Mouse (Mus musculus): Measurements from ENCODE around the gene Tpmt. TPM values are rescaled to one million over a fixed set of nuclear protein-coding genes. Genes with fewer than 3 reads are reported as not detected.

The Tpmt gene
- polyA plus RNA-seq, 1 experiment from 2014 or later = 13.6 TPM

DNA sequence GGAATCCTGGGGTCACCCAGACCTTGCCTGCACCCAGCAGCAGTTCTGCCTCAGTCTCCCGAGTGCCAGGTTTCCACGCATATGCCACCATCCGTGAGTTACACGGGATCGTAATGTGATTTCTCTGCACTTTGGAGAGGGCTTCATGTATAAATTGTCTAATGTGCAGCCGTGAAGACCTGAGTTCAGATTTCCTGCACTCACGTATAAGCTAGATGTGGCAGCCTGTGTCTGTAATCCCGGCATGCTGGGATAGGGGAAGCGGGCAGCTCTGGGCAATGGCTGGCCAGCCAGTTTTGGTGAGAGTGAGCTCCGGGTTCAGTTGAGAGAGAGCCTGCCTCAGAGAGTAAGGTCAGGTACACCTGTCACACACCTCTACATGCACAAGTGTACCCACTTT is 22.0 kb upstream of the Tpmt start:
- Histone ChIP-seq H3K4me3 (no peak overlapping the region), H3K9me3 (replicated peaks) (no peaks in the 10 kb centered on the region), H3K36me3 (no peaks in the 10 kb centered on the region), H3K4me1 (replicated peaks) (no peaks in the 10 kb centered on the region), H3K27me3 (no peaks in the 10 kb centered on the region), H3K9ac (no peak overlapping the region), H3K27ac (no peak overlapping the region), H3K4me2 (no peak overlapping the region)
- 90% methylated on average over 10 of the region's 10 CpGs for WGBS
- no peak for ATAC-seq (replicated peaks; ENCODE audit: insufficient number of reproducible peaks, insufficient read depth, low FRiP score, low read depth)

DNA sequence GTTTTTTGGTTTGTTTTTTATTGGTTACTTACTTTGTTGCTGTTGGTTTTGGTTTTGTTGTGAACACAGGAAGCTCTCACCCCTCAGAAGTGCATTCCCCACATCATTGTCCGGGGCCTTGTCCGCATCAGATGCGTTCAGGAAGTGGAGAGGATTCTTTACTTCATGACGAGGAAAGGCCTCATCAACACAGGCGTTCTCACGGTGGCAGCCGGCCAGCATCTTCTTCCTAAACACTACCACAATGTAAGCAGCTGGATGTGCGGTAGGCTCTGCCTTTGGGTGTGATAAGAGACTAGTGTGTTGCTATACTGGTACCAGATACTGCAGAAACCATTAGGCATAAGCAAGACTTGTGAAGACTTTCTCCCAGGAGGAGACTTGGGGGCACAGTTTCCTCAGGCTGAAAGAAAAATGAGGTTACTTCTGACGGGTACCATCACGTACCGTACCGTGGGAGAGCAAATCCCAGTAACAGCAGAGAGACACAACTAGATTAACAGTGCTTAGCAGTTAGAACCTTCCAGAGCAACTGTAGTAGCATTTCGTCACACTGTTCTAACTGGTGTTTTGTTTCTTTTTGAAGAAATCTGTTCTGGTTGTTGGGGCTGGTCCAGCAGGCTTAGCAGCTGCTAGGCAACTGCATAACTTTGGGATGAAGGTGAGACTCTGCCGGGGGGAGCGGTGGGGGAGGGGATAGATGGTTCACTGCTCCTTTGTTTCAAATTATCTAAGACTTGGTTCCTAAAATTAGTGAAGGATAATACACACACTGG is 19.6 kb upstream of the Tpmt start:
- no peak overlapping the region for H3K27ac ChIP-seq
- ATAC-seq (replicated peaks; ENCODE audit: insufficient number of reproducible peaks, insufficient read depth, low FRiP score, low read depth) = no peak
- 71% methylated on average over 15 of the region's 15 CpGs for WGBS

DNA sequence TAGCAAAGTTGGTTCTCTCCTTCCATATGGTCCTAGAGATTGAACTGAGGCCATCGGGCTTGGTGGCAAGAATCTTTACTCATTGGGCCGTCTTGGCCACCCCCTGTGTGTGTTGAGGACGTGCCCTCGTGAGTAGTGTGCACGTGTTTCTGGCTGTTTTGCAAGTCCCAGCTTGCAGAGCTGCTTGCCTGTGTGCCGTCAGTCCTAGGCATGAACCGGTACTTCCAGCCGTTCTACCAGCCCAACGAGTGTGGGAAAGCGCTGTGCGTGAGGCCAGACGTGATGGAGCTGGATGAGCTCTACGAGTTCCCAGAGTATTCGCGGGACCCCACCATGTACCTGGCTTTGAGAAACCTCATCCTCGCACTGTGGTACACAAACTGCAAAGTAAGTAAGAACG is 18.2 kb upstream of the Tpmt start:
- H3K9ac ChIP-seq = no peak overlapping the region
- H3K36me3 ChIP-seq = peaks cover 9% of the 10 kb centered on the region
- no peaks in the 10 kb centered on the region for H3K9me3 ChIP-seq (replicated peaks)
- WGBS = 91% methylated on average over 17 of the region's 17 CpGs
- H3K4me1 ChIP-seq (replicated peaks) = no peaks in the 10 kb centered on the region
- H3K4me2 ChIP-seq = no peak overlapping the region
- ATAC-seq (replicated peaks; ENCODE audit: insufficient number of reproducible peaks, insufficient read depth, low FRiP score, low read depth) = no peak
- no peak overlapping the region for H3K4me3 ChIP-seq
- no peaks in the 10 kb centered on the region for H3K27me3 ChIP-seq
- no peak overlapping the region for H3K27ac ChIP-seq

More for the DNA sequence above, 19.6 kb upstream of the Tpmt start:
- no peak overlapping the region for H3K4me3 ChIP-seq
- no peak overlapping the region for H3K9ac ChIP-seq
- H3K36me3 ChIP-seq = peaks cover 9% of the 10 kb centered on the region
- H3K9me3 ChIP-seq (replicated peaks) = no peaks in the 10 kb centered on the region
- H3K27me3 ChIP-seq = no peaks in the 10 kb centered on the region
- no peak overlapping the region for H3K4me2 ChIP-seq
- no peaks in the 10 kb centered on the region for H3K4me1 ChIP-seq (replicated peaks)

DNA sequence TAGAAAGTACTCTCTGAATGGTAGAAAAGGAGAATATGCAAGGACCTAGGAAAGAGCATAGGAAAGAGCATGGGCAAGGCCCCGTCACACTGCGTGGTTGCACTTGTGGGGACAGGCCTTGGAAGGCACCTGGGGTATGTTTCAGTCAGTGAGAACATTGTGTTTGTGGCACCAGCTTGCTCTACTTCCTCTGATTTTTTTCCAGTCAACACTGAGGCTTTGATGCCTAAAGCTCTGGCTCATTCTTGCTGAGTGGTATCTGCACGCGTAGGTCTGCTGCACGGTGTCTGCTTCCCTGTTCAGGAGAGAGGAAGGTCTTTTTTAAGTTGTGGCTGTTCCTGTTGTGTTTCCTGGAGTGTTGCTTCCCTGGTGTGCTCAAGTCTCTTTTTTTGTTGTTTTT is 12.2 kb upstream of the Tpmt start:
- Histone ChIP-seq H3K9ac (no peak overlapping the region), H3K4me2 (no peak overlapping the region), H3K27ac (no peak overlapping the region), H3K27me3 (no peaks in the 10 kb centered on the region), H3K36me3 (peaks cover 9% of the 10 kb centered on the region), H3K4me3 (no peak overlapping the region), H3K9me3 (replicated peaks) (no peaks in the 10 kb centered on the region), H3K4me1 (replicated peaks) (no peaks in the 10 kb centered on the region)
- ATAC-seq (replicated peaks; ENCODE audit: insufficient number of reproducible peaks, insufficient read depth, low FRiP score, low read depth) = no peak
- WGBS = 85% methylated on average over 5 of the region's 5 CpGs

DNA sequence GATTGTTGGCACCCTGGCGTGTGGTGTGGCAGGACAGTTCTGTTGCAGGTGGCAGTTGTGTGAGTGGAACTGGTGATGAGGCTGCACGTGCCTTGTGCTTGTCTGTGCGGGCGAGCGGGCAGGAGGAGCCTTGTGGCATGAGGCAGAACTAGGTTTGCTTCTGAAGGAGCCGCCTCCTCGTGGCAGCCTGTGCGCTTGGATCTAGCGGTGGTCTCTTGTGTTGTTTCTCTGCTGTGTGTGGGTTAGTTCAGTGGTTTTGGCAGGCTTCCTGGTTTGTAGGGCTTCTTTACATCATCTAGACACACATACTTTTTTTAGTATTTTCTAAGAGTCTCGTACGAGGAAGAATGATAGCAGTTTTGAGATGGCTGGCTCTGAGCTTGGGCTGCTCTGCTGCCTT is 11.6 kb upstream of the Tpmt start:
- H3K9me3 ChIP-seq (replicated peaks) = no peaks in the 10 kb centered on the region
- H3K9ac ChIP-seq = no peak overlapping the region
- H3K4me1 ChIP-seq (replicated peaks) = 0 out of 2 replicates have a peak, but pooled peaks cover under 1% of the 10 kb centered on the region
- ATAC-seq (replicated peaks; ENCODE audit: insufficient number of reproducible peaks, insufficient read depth, low FRiP score, low read depth) = no peak
- H3K4me3 ChIP-seq = no peak overlapping the region
- WGBS = 70% methylated on average over 11 of the region's 11 CpGs
- H3K4me2 ChIP-seq = no peak overlapping the region
- no peak overlapping the region for H3K27ac ChIP-seq
- no peaks in the 10 kb centered on the region for H3K27me3 ChIP-seq
- peaks cover 9% of the 10 kb centered on the region for H3K36me3 ChIP-seq

DNA sequence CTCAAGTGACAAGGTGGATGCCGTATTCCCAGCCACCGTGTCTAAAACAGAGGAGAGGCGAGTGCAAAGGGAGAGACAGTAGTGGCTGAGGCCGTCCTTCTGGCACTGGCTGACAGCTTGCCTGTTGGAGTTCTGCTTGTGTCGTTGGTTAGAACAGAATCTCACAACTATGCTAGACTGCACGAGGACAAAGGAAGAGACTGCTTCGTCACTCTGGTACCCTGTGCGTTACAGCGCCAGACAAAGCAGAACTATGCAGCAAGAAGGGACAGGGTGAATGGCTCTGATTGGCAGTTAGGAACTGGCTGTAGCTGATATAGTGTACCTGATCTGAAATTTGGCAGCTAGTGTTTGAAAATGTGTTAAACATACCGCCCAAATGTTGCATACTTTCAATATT is 9.4 kb upstream of the Tpmt start:
- Histone ChIP-seq H3K9ac (no peak overlapping the region), H3K27me3 (no peaks in the 10 kb centered on the region), H3K4me1 (replicated peaks) (peaks cover 3% of the 10 kb centered on the region; the same call in 1 of the 2 replicates), H3K4me2 (no peak overlapping the region), H3K36me3 (peaks cover 3% of the 10 kb centered on the region; the same call in 1 of the 2 replicates), H3K9me3 (replicated peaks) (no peaks in the 10 kb centered on the region), H3K4me3 (no peak overlapping the region), H3K27ac (no peak overlapping the region)
- no peak for ATAC-seq (replicated peaks; ENCODE audit: insufficient number of reproducible peaks, insufficient read depth, low FRiP score, low read depth)
- WGBS = 83% methylated on average over 10 of the region's 10 CpGs

DNA sequence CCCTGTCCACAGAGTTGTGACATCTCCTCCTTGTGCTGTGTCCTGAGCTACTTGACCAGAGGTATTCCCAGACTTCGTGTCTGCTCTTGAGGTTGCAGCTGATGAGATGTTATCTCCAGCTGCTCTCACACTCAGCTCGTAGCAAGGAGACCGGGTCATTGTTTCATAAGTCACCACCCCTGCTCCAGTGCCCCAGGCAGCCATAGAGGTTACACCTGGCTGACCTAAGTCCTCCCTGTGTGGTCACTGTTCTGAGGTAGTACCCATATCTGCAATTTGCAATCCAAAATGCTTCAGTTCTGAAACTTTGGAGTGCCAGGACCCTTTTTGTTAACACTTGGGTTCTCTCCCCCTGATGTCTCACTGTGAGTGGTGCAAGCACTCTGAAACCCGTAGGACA is 5.5 kb upstream of the Tpmt start:
- WGBS = 45% methylated on average over 4 of the region's 4 CpGs
- Histone ChIP-seq H3K4me3 (no peak overlapping the region), H3K9ac (no peak overlapping the region), H3K36me3 (peaks cover 8% of the 10 kb centered on the region; the same call in 1 of the 2 replicates), H3K4me2 (no peak overlapping the region), H3K4me1 (replicated peaks) (peaks cover 3% of the 10 kb centered on the region; the same call in 1 of the 2 replicates), H3K27me3 (no peaks in the 10 kb centered on the region), H3K9me3 (replicated peaks) (no peaks in the 10 kb centered on the region), H3K27ac (no peak overlapping the region)
- no peak for ATAC-seq (replicated peaks; ENCODE audit: insufficient number of reproducible peaks, insufficient read depth, low FRiP score, low read depth)

DNA sequence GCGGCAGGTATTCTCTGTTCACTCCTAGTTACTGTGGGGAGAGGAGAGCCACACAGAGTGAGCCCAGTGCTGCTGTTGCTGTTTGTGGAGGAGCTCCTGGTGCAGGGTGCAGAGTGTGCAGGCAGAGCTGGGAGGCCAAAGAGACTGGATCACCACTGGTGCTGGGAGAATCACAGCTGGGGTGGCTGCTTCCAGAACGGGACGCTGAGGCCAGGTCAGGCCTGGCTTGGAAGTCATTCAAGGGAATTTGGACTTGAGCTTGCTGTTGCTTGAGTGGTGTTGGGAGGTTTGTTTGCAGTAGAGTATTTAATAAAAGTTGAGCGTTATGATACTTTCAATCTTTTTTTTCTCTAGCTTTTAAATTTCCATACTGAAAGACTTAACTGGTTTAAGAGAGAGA is 3.5 kb upstream of the Tpmt start:
- H3K27me3 ChIP-seq = no peaks in the 10 kb centered on the region
- H3K9me3 ChIP-seq (replicated peaks) = no peaks in the 10 kb centered on the region
- H3K4me2 ChIP-seq = no peak overlapping the region
- WGBS = 85% methylated on average over 4 of the region's 4 CpGs
- ATAC-seq (replicated peaks; ENCODE audit: insufficient number of reproducible peaks, insufficient read depth, low FRiP score, low read depth) = no peak
- H3K4me1 ChIP-seq (replicated peaks) = peaks cover 14% of the 10 kb centered on the region
- H3K9ac ChIP-seq = no peak overlapping the region
- peaks cover 8% of the 10 kb centered on the region; the same call in 1 of the 2 replicates for H3K36me3 ChIP-seq
- H3K27ac ChIP-seq = no peak overlapping the region
- no peak overlapping the region for H3K4me3 ChIP-seq

DNA sequence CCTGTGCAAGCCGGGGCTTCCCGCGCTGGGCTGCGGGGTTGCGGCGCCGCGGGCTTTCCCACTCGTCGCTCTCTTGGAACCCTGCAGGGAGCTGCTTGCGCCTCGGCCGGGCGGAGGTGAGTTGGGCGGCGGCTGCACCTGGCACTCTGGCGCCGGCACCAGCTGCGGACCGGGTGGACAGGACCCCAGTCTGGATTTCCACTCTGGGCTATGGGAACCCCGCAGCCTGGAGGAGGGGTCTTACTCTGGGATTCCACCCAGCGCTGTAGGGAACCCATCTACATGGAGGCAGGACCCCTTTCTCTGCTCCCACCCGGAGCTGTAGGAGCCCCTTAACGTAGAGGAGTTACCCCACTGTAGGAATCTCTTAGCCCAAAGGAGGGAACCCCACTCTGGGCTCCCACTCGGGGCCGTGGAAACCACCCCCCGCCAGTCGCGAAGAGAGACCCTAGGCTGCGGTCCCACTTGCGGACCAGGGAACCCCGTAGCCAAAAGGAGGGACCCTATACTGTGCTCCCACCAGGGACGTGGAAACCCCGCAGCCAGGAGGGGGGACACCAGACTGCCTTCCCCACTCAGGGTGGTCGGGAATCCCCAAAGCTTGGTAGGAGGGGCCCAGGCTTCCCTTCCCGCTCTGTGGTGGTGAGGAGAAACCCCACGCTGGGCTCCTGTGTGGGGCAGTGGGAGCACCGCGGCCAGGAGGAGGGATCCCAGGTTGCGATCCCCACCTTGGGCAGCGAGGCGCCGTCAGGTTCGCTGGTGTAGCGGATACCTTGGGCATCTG is 512 bp downstream of the Tpmt start:
- under 1% methylated on average over 45 of the region's 45 CpGs for WGBS
- peak overlapping the region; percentile 59; the same call in 1 of the 2 replicates for H3K27ac ChIP-seq
- peak; percentile 19; the same call in 1 of the 2 replicates for ATAC-seq (replicated peaks; ENCODE audit: insufficient number of reproducible peaks, insufficient read depth, low FRiP score, low read depth)
- H3K9me3 ChIP-seq (replicated peaks) = no peaks in the 10 kb centered on the region
- H3K4me1 ChIP-seq (replicated peaks) = peaks cover 11% of the 10 kb centered on the region
- peak overlapping the region; percentile 89 for H3K4me3 ChIP-seq
- H3K9ac ChIP-seq = peak overlapping the region; percentile 87
- peak overlapping the region; percentile 99 for H3K4me2 ChIP-seq
- peaks cover 5% of the 10 kb centered on the region; the same call in 1 of the 2 replicates for H3K36me3 ChIP-seq
- no peaks in the 10 kb centered on the region for H3K27me3 ChIP-seq

DNA sequence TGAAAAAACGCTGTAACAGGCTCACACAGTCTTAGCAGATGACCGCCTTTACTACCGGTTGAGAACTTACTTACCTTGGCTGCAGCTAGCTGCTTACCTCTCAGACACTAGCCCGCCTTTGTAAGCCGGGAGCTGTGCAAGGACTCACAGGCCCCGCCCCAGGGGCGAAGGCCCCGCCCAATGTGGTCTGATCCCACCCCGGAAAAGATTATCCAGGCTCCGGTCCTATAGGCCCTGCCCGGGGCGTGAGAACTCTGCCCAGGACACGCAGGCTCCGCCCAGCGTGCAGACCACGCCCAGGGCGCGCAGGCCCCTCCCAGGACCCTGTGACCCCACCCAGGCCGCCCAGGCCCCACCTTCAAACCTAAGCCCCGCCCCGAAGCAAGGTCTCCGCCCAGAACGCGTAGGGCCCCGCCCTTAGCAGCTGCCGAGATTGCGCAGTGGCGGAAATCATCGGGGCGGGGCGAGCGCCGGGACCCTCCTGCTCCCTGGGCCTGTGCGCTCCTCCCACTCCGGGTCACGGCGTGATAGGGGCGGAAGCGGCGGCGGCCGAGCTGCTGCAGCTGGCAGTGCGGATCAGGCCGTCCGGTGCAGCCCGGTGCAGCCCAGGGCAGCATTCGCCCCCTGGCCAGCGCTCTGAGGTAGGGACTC is 1.4 kb downstream of the Tpmt start, which contains the start of gene Kdm1b:
Kdm1b (plus strand) TSS at position 470 of the 651 bp plus-strand sequence.
- peak within 1 kb of the TSS; percentile 59 for H3K27ac ChIP-seq
- peak; percentile 98 for ATAC-seq (replicated peaks; ENCODE audit: insufficient number of reproducible peaks, insufficient read depth, low FRiP score, low read depth)
- 1% methylated on average over 48 of the region's 48 CpGs for WGBS

DNA sequence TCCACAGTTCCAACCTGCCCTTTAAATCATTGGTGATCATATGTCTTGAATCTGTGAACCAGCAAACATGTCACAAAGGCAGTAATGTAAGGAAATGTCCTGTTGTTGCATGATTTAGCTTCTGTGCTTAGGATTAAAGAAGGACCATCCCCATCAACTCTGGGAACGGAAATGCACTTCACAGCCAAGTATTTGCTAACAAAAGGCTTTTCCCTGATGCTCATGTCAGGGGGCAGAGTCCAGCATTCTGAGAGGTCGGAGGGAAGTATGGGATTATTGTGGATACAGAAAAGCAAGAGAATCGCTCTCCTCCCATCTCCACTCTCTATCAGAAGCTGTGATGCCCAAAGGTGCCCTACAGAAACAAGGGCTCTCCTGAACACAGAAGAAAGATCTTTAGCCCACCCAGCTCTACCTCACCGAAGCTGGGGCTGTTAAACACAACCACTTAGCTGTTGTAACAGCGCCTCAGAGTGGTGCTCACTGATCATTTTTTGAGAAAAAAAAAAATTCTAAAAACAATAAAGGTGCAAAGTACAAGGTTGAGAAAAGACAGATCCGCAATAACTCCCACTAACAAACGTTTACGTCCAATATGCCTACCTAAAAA is 2.4 kb downstream of the Tpmt start:
- Histone ChIP-seq H3K9ac (0 out of 2 replicates have a peak overlapping the region, but pooled peaks have one; percentile 20), H3K9me3 (replicated peaks) (no peaks in the 10 kb centered on the region), H3K4me3 (peak overlapping the region; percentile 89), H3K4me2 (peak overlapping the region; percentile 99), H3K27me3 (no peaks in the 10 kb centered on the region), H3K36me3 (no peaks in the 10 kb centered on the region), H3K4me1 (replicated peaks) (peaks cover 11% of the 10 kb centered on the region), H3K27ac (no peak overlapping the region)
- WGBS = 56% methylated on average over 8 of the region's 8 CpGs
- no peak for ATAC-seq (replicated peaks; ENCODE audit: insufficient number of reproducible peaks, insufficient read depth, low FRiP score, low read depth)

More for the DNA sequence above, 1.4 kb downstream of the Tpmt start, which contains the start of gene Kdm1b:
- Histone ChIP-seq H3K27me3 (no peaks in the 10 kb centered on the region), H3K4me1 (replicated peaks) (peaks cover 11% of the 10 kb centered on the region), H3K4me2 (peak within 1 kb of the TSS; percentile 99), H3K9me3 (replicated peaks) (no peaks in the 10 kb centered on the region), H3K4me3 (peak within 1 kb of the TSS; percentile 89), H3K9ac (peak within 1 kb of the TSS; percentile 87), H3K36me3 (no peaks in the 10 kb centered on the region)
